Mouse (Mus musculus): ENCODE measurements around the gene Sprr3. TPM values are rescaled to one million over a fixed set of nuclear protein-coding genes. Genes with fewer than 3 reads are reported as not detected.

Gene Sprr3
- polyA plus RNA-seq, 1 experiment from 2014 or later: not detected

DNA sequence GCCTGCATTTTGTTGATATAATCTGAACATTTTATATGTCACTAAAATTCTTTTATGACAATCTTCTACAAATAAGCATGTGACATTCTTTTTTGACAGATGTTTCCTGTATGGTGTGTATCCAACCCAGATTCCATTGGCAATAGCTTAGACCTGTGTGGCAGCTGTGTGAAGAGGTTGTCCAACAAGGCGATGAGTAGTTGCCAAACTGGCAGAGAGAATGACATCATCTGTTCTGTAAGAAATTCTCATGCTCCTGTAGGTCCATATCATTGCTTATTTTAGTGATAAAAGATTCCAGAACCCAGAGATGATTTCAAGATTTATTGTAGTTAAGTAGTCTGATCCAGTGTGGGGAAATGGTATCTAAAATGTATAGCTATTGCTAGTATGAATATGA, 8.1 kb upstream of the Sprr3 start:
- ATAC-seq (ENCODE audit: low FRiP score) (no peak), DNase-seq (ENCODE audit: low spot score) (no peak)
- no peaks in the 10 kb centered on the region for H3K9me3 ChIP-seq (ENCODE audit: control insufficient read depth, low read length)
- no peaks in the 10 kb centered on the region for H3K4me1 ChIP-seq (replicated peaks; ENCODE audit: control insufficient read depth, insufficient read depth, low read length)
- H3K9ac ChIP-seq: no peak overlapping the region
- 92% methylated on average over 1 of the region's 1 CpGs for whole genome bisulfite sequencing
- H3K27ac ChIP-seq: no peak overlapping the region
- no peaks in the 10 kb centered on the region for H3K27me3 ChIP-seq (ENCODE audit: control insufficient read depth, insufficient read depth, low read length)
- no peak overlapping the region for H3K4me3 ChIP-seq (replicated peaks; ENCODE audit: low read length)
- H3K36me3 ChIP-seq (replicated peaks; ENCODE audit: control insufficient read depth, insufficient read depth): no peaks in the 10 kb centered on the region
- no peak overlapping the region for H3K4me2 ChIP-seq (replicated peaks)

- ATAC-seq (ENCODE audit: low FRiP score): no peak
- 91% methylated on average over 5 of the region's 5 CpGs for WGBS
- Histone ChIP-seq H3K4me1 (replicated peaks; ENCODE audit: control insufficient read depth, insufficient read depth, low read length) (no peaks in the 10 kb centered on the region), H3K27ac (no peak overlapping the region), H3K36me3 (replicated peaks; ENCODE audit: control insufficient read depth, insufficient read depth) (no peaks in the 10 kb centered on the region), H3K4me2 (replicated peaks) (no peak overlapping the region), H3K27me3 (ENCODE audit: control insufficient read depth, insufficient read depth, low read length) (no peaks in the 10 kb centered on the region), H3K9ac (no peak overlapping the region), H3K9me3 (ENCODE audit: control insufficient read depth, low read length) (no peaks in the 10 kb centered on the region), H3K4me3 (replicated peaks; ENCODE audit: low read length) (no peak overlapping the region)
- DNase-seq (ENCODE audit: low spot score): no peak
Observed at GRCm38 (mm10) chr3:92455151-92455550, 3.4 kb downstream of the Sprr3 start.

- Histone ChIP-seq H3K4me1 (replicated peaks; ENCODE audit: control insufficient read depth, insufficient read depth, low read length) (no peaks in the 10 kb centered on the region), H3K4me3 (replicated peaks; ENCODE audit: low read length) (no peak overlapping the region), H3K27me3 (ENCODE audit: control insufficient read depth, insufficient read depth, low read length) (no peaks in the 10 kb centered on the region), H3K9ac (no peak overlapping the region), H3K9me3 (ENCODE audit: control insufficient read depth, low read length) (no peaks in the 10 kb centered on the region), H3K36me3 (replicated peaks; ENCODE audit: control insufficient read depth, insufficient read depth) (no peaks in the 10 kb centered on the region), H3K27ac (no peak overlapping the region), H3K4me2 (replicated peaks) (no peak overlapping the region)
- ATAC-seq (ENCODE audit: low FRiP score) (no peak), DNase-seq (ENCODE audit: low spot score) (no peak)
- 86% methylated on average over 3 of the region's 3 CpGs for WGBS
Observed at GRCm38 (mm10) chr3:92440177-92440576, 18.3 kb downstream of the Sprr3 start.

GRCm38 (mm10) chr3:92438689-92439088, 19.8 kb downstream of the Sprr3 start, which contains the start of gene Sprr1b:
Gene Sprr1b, minus strand, starts transcription at chr3:92438789.
- 96% methylated on average over 3 of the region's 3 CpGs for WGBS
- Histone ChIP-seq H3K9me3 (ENCODE audit: control insufficient read depth, low read length) (no peaks in the 10 kb centered on the region), H3K4me3 (replicated peaks; ENCODE audit: low read length) (no peak within 1 kb of the TSS), H3K4me2 (replicated peaks) (no peak within 1 kb of the TSS), H3K9ac (no peak within 1 kb of the TSS), H3K4me1 (replicated peaks; ENCODE audit: control insufficient read depth, insufficient read depth, low read length) (no peaks in the 10 kb centered on the region), H3K27me3 (ENCODE audit: control insufficient read depth, insufficient read depth, low read length) (no peaks in the 10 kb centered on the region), H3K36me3 (replicated peaks; ENCODE audit: control insufficient read depth, insufficient read depth) (no peaks in the 10 kb centered on the region), H3K27ac (no peak within 1 kb of the TSS)
- no peak for DNase-seq (ENCODE audit: low spot score)
- no peak for ATAC-seq (ENCODE audit: low FRiP score)

DNA sequence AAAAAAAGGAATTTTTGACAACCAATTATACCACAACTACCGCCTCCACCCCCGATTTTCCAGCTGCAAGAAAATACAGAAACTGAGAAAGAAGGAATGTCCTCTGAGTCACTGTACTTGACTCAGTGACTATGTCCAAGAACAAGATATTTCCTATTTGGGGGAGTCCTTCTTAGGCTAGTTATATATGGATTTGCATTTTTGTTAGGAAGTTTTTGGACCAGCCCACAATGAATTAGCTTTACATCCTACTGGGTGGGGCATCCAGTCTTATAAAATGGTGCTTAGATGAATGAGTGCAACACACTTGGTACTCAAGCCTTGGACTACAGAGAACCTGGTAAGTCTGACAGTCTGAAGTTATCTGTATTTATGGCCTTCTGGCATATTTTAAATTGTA, 26.2 kb downstream of the Sprr3 start, which contains the start of gene Sprr2k:
TSS of gene Sprr2k (plus strand) at position 301 of the 400 bp plus-strand sequence.
- H3K27me3 ChIP-seq (ENCODE audit: control insufficient read depth, insufficient read depth, low read length): no peaks in the 10 kb centered on the region
- no peak within 1 kb of the TSS for H3K27ac ChIP-seq
- ATAC-seq (ENCODE audit: low FRiP score) (no peak), DNase-seq (ENCODE audit: low spot score) (no peak)
- 98% methylated on average over 2 of the region's 2 CpGs for WGBS
- no peak within 1 kb of the TSS for H3K4me3 ChIP-seq (replicated peaks; ENCODE audit: low read length)
- H3K36me3 ChIP-seq (replicated peaks; ENCODE audit: control insufficient read depth, insufficient read depth): no peaks in the 10 kb centered on the region
- H3K4me2 ChIP-seq (replicated peaks): no peak within 1 kb of the TSS
- H3K4me1 ChIP-seq (replicated peaks; ENCODE audit: control insufficient read depth, insufficient read depth, low read length): no peaks in the 10 kb centered on the region
- H3K9ac ChIP-seq: no peak within 1 kb of the TSS
- H3K9me3 ChIP-seq (ENCODE audit: control insufficient read depth, low read length): no peaks in the 10 kb centered on the region

DNA sequence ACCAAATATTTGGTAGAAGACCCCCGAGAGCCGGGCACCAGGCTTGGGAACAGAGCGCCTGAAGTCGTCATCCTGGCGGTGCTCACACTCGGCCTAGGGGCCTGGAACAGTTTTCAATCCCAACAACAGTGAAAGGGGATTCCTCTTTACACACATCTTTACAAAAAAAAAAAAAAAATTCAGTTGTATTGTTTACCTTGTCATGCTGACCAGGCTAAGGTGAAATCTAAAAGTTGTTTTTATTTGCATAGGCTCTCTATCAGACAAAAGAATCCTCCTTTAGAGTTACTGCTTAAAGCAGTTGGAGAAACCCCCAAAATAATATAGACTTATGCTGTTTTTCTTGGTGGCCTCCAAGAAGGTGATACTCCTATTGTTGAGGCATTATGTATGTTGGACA, 29.2 kb downstream of the Sprr3 start, which contains the start of gene Gm9774:
TSS of gene Gm9774 (minus strand) at position 101 of the 400 bp plus-strand sequence.
- no peak for DNase-seq (ENCODE audit: low spot score)
- Histone ChIP-seq H3K27ac (no peak within 1 kb of the TSS), H3K4me3 (replicated peaks; ENCODE audit: low read length) (no peak within 1 kb of the TSS), H3K36me3 (replicated peaks; ENCODE audit: control insufficient read depth, insufficient read depth) (no peaks in the 10 kb centered on the region), H3K27me3 (ENCODE audit: control insufficient read depth, insufficient read depth, low read length) (no peaks in the 10 kb centered on the region), H3K4me2 (replicated peaks) (no peak within 1 kb of the TSS), H3K9ac (no peak within 1 kb of the TSS), H3K4me1 (replicated peaks; ENCODE audit: control insufficient read depth, insufficient read depth, low read length) (no peaks in the 10 kb centered on the region), H3K9me3 (ENCODE audit: control insufficient read depth, low read length) (no peaks in the 10 kb centered on the region)
- no peak for ATAC-seq (ENCODE audit: low FRiP score)
- WGBS: 88% methylated on average over 6 of the region's 6 CpGs

GRCm38 (mm10) chr3:92417782-92418181, 40.7 kb downstream of the Sprr3 start, which contains the start of gene Sprr2j-ps:
Gene Sprr2j-ps, plus strand, starts transcription at chr3:92418082.
- Histone ChIP-seq H3K4me3 (replicated peaks; ENCODE audit: low read length) (no peak within 1 kb of the TSS), H3K9me3 (ENCODE audit: control insufficient read depth, low read length) (no peaks in the 10 kb centered on the region), H3K4me2 (replicated peaks) (no peak within 1 kb of the TSS), H3K36me3 (replicated peaks; ENCODE audit: control insufficient read depth, insufficient read depth) (no peaks in the 10 kb centered on the region), H3K27me3 (ENCODE audit: control insufficient read depth, insufficient read depth, low read length) (no peaks in the 10 kb centered on the region), H3K4me1 (replicated peaks; ENCODE audit: control insufficient read depth, insufficient read depth, low read length) (no peaks in the 10 kb centered on the region), H3K27ac (no peak within 1 kb of the TSS), H3K9ac (no peak within 1 kb of the TSS)
- 96% methylated on average over 2 of the region's 2 CpGs for WGBS
- ATAC-seq (ENCODE audit: low FRiP score): no peak
- no peak for DNase-seq (ENCODE audit: low spot score)

DNA sequence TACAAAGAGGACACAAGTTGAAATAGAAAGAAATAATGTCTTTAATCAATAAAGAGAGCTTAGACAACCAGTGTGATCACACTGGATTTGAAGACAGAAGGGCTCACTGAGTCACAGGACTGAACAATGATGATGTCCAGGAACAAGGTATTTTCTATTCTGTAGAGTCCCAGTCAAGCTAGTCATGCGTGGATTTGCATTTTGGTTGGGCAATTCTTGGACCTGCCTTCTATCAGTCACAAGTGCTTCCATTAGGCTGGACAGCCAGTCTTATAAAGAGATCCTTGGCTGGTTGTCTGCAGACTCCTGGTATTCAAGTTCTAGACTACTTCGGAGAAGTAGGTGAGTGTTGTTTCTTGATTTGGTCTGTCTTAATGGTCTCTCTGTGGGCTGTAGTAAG, 50.8 kb downstream of the Sprr3 start, which contains the start of gene Sprr2i:
TSS of gene Sprr2i (plus strand) at position 301 of the 400 bp plus-strand sequence.
- no peaks in the 10 kb centered on the region for H3K36me3 ChIP-seq (replicated peaks; ENCODE audit: control insufficient read depth, insufficient read depth)
- no peak within 1 kb of the TSS for H3K4me3 ChIP-seq (replicated peaks; ENCODE audit: low read length)
- H3K4me2 ChIP-seq (replicated peaks): no peak within 1 kb of the TSS
- no peaks in the 10 kb centered on the region for H3K27me3 ChIP-seq (ENCODE audit: control insufficient read depth, insufficient read depth, low read length)
- DNase-seq (ENCODE audit: low spot score) (no peak), ATAC-seq (ENCODE audit: low FRiP score) (no peak)
- H3K27ac ChIP-seq: no peak within 1 kb of the TSS
- H3K9ac ChIP-seq: no peak within 1 kb of the TSS
- no peaks in the 10 kb centered on the region for H3K4me1 ChIP-seq (replicated peaks; ENCODE audit: control insufficient read depth, insufficient read depth, low read length)
- 95% methylated on average over 2 of the region's 2 CpGs for WGBS
- no peaks in the 10 kb centered on the region for H3K9me3 ChIP-seq (ENCODE audit: control insufficient read depth, low read length)

Data from hindbrain, embryonic 14.5 days (tissue).